Mouse (Mus musculus): ENCODE results near the gene Ppt1.
"Not testable (repeated sequence)": the region's sequence is repeated elsewhere in the genome, so short reads cannot be mapped to it uniquely, and the experiment has no call there.

The Ppt1 gene

DNA sequence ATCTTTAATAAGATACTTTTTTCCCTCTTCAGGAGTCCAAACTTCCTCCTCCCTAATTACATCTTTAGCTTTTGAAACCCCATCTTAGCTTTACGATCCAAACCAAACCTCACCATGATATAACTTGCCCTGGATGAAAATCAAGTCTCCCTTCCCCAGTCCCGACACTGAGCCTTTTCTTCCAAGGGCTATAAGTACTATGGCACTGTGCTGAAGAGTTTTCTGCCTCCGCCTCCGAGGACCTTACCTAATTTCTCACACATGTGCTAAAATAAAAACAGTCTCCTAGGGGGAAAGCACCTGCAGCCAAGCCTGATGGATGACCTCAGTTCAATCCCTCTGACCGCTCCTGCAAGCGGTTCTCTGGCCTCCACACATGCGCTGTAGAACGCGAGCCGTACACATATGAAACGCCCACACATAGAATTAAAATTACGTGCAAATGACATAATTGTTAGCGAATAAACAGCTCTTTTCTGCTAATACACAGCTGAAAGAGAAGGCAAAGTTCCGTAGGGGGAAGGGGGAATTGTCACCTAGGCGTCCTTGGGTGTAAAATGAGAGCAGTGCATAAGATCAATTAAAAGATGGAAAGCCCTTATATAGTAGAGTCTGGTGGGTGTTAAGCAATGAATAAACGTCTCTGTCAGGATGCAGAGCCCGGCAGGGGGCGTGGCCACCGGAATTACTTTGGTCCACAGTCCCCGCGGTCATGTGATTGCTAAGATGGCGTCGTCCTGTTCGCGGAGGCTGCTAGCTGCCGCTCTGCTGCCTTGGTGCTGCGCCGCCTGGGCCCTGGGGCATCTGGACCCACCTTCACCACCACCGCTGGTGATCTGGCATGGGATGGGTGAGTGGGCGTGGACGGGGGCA, at the start of gene Ppt1:
Gene Ppt1 (plus strand): TSS at position 713 of the 873 bp plus-strand sequence.
- peak; percentile 94 for DNase-seq (ENCODE audit: low read depth, low spot score)

DNA sequence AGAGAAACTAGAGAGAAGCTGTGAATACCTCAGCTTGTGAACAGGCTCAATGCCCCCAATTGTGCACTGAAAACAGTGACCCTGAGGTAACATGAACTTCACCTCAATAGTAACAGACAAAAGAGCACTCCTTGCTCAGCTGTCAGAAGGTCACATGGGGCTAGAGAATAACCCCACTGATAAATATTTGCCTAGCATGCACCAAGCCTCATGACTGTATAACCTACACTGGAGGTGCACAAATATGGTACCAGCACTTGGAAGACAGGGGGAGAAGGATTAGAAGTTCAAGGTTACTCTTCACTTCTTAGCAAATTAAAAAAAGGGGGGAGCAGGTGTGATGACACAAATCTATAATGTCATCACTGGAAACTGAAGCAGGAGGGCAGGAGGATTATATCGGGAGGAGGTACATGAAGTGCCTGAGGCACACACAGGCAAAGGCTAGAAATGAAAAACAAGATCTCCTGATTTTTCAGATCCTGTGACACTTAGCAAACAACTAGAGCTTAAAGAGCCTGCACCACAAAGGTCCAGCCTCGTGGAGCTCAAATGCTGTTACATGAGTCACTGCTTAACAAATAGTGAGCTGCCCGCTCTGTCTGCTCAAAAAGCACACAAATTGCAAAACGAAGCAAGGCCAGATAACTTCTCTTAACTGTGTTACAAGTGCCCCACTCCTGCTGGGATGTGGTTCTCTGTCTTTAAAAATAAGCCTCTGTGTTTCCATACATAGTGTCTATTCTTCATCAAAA, 46.5 kb upstream of the Ppt1 start:
- no peak for DNase-seq (ENCODE audit: low read depth, low spot score)

DNA sequence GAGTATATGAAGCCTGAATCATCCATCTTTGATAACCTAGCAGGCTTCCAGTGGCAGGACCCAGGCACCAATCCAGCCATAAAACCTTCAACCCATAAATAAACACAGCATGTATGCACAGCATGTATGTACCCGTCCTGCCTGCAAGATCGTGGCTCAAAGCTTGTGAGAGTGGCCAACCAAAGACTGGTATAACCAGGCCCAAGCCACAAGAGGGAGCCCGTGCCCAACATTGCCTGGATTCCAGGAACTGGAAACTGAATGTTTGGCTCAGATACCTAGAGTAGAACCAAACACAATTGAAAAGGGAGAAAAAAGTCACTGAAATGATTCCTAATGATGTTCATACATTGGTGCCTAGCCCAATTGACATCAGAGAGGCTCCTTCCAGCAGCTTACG, 27.9 kb upstream of the Ppt1 start:
- DNase-seq (ENCODE audit: low read depth, low spot score), result peak; percentile 23

DNA sequence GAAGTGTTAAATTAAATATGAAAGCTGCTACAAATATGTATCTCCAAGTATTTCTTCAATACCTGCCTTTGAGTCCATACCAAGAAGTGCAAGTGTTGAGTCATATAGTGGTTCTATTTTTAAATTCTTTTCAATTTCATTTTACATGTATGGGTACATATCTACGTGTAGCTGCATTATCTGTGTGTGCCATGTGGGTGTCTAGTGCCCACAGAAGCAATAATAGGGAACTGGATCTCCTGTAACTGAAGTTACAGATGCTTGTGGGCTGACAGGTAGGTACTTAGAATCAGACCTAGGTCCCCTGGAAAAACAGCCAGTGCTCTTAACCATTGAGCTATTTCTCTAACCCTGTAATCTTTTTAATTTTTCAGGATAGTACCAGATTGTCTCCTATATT, 24.9 kb upstream of the Ppt1 start:
- DNase-seq (ENCODE audit: low read depth, low spot score), result no peak

DNA sequence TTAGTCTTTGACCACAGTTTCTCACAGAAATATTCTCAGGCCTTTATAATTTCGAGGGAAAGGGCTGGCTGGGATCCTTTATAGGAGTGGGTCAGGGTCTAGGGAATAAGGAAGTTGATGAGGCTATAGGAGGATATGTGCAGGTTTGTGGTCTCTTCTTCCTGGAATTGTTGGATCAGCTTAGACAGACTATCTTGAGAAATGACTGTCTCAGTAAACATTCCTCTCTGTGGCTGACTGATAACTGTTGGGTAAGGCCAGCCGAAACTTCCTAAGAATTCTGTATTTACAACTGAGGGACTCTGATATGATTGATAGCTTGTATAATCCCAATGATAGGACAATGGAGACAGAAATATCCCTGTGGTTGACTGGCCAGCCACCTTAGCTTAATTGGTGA, 24.2 kb upstream of the Ppt1 start:
- DNase-seq (ENCODE audit: low read depth, low spot score), result no peak

DNA sequence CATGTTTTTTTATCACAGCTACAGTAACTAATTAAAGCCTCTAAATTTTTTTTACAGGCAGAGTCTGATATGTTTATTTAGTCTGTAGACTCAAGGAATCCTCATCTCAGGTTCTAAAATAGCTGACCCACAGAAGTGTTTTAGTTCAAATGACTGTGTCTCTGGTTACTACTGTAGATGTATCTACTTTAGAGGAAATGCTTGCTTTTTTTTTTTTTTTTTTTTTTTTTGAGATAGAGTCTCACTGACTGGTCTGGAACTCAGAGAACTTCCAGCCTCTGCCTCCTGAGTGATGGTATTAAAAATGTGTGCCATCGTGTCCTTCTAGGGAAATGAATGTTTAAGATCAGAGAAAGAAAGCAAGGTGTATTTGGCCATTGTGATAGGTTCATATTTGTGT, 19.8 kb upstream of the Ppt1 start:
- no peak for DNase-seq (ENCODE audit: low read depth, low spot score)

DNA sequence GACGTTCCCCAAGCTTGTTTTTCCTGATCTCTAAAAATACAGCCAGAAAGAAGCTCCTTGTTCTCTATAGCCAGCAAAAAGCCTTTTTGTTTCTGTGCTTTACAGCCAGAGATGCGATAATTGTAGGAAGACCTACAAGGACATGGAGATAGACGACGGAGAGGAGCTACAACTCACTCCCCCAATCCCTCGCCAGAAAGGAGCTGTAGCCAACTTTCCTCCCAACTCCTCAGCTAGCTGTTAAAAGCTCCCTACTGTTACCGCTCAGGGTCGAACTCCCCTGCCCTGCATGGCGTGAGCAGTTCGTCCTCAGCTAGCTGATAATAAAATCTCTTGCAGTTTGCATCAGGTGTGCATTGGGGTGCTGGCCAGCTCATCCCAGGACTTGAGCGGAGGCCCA, 15.1 kb upstream of the Ppt1 start:
- not testable (repeated sequence) for DNase-seq (ENCODE audit: low read depth, low spot score)

DNA sequence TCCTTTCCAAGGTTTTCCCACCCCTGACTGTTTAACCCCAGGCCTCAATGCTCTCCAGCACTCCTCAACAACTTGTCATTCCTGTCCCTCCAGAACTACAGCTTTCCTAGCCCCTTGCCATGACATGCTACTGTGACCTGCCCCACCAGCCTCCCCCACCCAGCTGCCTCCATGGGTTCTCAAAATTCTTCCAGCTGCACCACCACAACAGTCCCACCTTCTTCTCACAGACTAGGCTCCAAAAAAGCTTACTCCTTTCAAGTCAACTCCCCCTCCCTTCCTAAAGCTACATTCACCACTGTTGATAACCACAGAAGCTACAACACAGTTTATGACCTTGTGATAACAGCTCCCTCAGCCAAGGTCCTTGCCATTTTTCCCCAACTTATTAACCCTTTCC, 8.4 kb upstream of the Ppt1 start:
- no peak for DNase-seq (ENCODE audit: low read depth, low spot score)

DNA sequence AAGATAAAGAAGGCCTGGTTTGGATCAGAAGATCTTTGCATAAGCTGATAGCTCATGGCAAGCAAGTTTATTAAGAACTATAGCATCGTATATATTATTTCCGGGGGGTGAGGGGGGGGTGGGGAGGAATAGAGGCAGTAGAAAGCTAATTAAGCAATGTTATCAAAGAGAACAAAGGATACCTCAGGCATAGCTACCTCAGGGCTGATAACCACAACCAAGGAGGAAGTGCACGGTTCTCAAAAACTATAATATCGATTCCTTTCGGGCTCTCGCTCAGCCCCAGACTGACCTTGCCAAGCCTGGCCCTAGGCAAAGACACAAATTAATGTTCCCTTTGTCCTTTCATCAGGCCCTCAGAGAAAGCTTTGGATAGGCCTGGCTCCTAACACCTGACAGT, 6.7 kb upstream of the Ppt1 start:
- no peak for DNase-seq (ENCODE audit: low read depth, low spot score)

DNA sequence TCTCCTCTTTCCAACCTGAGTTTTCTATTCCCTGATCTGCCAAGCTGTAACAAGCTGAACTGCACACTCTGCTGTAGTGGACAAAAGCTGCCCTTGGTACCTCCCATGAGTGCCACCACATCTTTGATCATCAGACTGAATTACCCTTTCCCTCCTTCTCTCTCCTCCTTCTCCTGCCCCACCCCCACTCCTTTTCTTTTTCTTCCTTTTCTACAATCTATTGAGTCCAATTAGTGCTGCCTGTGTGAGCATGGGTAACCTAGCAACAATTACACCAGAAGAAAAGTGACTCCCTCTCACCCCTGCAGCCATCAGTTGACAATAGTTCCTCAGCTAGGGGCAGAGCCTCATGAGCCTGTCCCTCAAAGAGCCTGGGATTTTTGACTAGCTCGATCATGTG, 4.2 kb upstream of the Ppt1 start:
- no peak for DNase-seq (ENCODE audit: low read depth, low spot score)

DNA sequence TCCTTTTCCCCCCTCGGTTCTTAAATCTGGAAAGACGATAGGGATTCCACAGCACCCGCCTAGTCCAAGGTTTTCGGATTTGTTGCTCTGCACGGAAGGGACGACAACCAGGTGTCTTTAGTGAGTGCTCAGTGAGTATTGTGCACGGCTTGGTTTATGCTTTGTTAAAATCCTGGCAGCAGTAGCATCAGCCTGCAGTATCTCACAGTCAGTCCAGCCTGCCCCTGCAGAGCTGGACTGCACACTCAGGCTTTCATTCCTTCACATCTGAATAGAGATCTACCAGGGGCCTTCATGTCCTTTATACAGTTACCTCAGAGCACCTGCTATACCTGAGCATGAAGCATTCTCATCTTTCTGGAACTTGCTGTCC, 347 bp downstream of the Ppt1 start:
- DNase-seq (ENCODE audit: low read depth, low spot score), result no peak

DNA sequence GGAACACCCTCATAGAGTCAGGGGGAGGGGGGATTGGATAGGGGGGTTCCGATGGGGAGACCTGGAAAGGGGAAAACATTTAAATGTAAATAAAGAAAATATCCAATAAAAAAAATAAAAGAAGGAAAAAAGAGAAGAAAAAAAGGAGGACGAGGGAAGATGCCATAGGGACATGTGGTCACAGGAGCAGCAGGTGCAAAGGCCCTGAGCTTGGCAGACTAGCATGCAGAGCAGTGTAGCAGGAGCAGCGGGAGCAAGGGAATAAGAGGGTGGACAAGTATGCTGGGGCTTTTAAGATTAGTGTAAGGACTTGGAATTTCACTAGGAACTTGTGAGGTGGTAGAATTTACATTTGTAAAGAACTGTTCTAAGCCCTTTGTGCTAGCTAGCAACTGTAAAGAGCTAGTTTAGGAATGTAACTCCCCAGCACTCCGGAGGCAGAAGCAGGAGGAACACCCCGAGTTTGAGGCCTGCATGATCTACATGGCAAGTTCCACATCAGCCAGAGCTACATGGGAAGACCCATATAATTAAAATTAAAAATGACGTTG, 1.2 kb downstream of the Ppt1 start:
- no peak for DNase-seq (ENCODE audit: low read depth, low spot score)

DNA sequence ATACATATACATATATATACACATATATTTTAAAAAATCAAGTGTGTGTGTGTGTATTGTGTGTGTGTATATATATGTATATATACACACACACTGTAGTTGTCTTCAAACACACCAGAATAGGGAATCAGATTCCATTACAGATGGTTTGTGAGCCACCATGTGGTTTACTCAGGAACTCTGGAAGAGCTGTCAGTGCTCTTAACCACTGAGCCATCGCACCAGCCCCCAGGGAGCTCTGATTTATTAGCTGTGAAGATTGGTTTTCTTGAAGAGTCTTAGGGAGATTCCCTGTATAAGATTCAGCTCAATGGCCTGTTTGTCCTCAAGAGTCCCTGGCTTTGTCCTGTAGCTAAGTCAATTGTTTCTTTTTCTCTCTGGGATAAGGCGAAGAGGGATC, 2.0 kb downstream of the Ppt1 start:
- no peak for DNase-seq (ENCODE audit: low read depth, low spot score)

DNA sequence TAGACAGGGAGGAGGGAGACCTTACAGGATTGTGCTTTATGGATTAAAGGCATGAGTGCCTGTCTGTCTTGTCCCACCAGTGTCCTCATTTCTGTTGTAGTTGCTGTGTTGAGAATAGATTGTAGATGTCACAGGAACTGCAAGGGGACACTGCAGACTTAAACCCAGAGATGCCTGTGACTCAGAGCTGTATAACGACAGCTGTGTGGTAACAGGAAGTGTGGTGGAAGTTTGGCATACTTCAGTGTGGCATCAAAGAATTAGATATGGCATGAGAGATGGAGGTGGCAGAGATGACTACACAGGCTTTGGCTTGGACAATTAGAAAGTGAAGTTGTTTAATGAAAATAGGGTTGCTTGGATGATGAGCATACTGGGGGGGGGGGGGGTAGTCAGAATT, 2.4 kb downstream of the Ppt1 start:
- no peak for DNase-seq (ENCODE audit: low read depth, low spot score)

DNA sequence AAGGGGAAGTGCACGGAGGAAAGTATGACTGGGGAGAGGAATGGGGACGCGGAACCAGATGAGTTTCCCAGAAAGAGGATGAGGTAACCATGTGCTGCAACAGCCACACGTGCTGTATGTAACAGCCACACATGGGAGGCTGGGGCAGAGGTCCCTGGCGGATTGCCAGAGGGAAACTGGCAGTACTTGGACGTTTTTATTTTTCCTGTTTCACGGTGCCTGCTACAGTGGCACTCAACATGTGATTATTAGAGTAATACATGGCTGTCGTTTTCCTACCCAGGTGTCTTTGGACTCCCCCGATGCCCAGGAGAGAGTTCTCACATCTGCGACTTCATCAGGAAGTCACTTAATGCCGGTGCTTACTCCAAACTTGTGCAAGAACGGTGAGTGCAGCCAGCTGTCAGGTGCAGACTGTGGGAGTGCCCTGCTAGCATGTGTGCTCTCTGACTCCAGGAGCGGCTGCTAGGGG, 12.1 kb downstream of the Ppt1 start:
- DNase-seq (ENCODE audit: low read depth, low spot score), result no peak

DNA sequence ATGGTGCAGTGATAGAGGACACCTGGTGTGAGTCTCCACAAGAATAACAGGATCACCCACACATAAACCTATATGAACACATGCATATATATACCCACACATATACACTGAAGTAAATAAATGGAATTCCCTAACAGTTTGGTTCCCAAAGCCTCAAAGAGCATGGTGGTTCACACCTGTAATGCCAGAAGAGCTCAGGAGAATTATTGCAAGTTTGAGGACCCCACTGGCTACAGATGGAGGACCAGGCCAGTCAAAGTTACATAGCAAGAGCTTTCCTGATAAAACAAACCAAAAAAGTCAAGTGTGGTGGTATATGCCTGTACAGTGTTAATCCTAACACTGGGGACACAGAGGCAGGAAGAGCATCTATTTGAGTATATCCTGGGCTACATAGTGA, 15.5 kb downstream of the Ppt1 start:
- DNase-seq (ENCODE audit: low read depth, low spot score), result no peak

DNA sequence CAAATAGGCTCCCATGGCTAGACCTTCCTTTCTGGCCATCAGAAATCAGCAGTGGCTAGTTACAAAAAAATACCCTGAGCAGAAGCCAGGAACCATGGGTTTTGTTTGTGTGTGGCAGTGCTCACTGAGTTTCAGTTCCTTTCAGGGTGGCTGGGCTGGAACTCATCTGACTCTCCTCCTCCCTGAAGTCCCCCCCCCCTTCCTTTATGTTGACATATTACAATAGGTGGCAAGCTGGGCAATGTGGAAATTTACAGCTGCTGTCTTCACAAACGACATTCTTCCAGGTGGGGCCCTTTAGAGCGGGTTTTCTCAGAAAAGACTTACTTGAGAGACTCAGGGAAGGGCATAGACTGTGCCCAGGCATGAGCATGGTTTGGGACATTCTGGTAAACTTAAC, 17.6 kb downstream of the Ppt1 start:
- no peak for DNase-seq (ENCODE audit: low read depth, low spot score)

DNA sequence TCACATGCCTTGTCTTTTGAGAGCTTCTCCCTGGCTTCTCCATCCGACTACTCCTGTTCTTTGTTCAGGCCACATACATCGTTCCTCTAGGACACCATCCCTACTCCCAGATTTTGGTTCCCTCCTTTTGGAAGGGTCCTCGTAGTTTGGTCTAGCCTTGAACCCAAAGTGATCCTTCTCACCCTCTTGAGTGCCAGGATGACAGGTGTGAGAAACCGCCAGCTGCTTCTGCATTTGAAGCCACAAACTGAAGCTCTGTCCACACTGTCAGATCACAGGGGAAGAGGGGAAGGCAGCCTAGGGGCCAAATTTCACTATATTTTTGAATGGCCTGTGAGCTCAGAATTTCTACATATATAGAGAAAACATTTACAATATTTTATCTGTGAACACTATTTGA, 18.7 kb downstream of the Ppt1 start:
- no peak for DNase-seq (ENCODE audit: low read depth, low spot score)

DNA sequence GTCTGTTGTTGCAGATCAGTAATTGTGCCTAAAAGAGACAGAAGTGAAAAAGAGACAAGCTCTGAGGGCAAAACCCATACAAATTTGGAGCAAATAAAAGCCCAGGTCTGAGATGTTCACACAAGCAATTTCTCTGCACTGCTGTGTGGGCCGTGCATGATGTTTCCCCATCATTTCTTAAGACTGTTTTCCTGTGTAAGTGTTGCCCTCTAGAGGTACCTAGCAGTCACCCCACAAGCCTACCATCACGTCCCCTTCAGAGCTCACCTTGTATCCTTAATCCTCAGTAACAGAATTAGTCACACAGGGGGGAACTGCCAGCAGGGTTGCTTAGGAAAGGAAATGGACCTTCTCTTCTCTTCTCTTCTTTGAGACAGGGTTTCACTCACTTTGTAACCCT, 21.9 kb downstream of the Ppt1 start:
- no peak for DNase-seq (ENCODE audit: low read depth, low spot score)

DNA sequence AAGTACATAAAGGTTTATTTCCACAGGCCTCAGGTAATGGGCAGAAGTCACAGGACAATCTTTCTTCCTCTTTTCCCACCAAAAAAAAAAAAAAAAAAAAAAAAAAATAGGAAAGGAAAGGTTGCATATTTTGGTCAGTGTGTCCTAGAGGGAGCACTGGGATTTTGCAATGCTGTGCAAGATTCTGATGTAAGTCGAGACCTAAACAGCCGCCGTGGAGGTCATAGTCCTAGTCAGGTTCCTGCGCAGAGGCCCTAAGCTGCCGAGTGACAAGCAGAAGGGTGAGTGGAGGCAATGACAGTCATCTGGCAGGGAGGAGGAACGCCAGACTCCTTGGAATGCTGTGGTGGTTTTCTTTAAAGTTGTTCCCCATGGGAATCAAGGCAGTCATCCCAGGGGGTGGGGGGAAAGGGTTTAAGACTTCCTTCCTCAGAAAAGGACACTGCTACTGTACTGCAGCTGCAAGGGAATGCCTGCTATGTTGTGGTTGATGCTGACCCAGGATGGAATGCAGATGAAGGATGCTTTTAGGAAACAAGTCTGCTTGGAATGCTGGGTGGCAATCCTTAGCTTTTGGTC, 23.1 kb downstream of the Ppt1 start:
- no peak for DNase-seq (ENCODE audit: low read depth, low spot score)

DNA sequence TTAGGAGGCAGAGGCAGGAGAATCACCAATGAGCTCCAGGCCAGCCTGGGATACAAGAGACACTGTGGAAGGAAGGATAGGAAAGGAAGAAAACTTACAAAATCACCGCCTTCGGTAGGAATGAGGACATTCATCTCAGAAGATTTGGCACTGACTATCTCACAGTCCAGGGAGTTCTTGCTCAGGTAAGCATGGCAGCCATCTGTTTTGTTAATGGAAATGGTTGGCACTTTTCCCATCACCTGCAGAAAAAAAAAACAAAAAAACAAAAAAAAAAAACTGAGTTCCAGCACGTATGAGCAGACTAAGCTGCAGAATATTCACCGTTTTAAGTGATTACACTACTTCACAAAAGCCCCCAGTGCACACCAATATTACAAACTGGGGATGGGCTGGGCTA, 25.8 kb downstream of the Ppt1 start:
- DNase-seq (ENCODE audit: low read depth, low spot score), result no peak

DNA sequence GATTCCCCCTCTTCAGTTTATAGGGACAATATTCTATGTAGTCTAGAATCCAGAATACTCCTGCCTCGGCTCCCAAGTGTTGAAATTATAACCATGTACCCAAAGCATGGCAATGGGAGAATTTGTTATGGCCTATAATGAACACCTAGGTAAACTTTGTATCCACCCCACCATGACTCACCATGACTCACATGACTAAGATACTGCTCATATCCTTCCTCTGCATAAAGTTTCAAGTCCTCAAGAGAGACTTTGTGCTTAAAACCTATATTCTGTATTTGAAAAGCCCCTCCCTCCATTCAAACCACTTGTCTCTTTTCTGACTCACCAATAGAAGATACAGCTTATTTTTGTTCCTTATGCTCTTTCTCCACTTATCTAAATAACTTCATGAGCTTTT, 32.0 kb downstream of the Ppt1 start:
- no peak for DNase-seq (ENCODE audit: low read depth, low spot score)

Data from telencephalon, adult 2 months (tissue).